ENCODE assay signal across 12 mouse cellular contexts in the genomic region with DNA sequence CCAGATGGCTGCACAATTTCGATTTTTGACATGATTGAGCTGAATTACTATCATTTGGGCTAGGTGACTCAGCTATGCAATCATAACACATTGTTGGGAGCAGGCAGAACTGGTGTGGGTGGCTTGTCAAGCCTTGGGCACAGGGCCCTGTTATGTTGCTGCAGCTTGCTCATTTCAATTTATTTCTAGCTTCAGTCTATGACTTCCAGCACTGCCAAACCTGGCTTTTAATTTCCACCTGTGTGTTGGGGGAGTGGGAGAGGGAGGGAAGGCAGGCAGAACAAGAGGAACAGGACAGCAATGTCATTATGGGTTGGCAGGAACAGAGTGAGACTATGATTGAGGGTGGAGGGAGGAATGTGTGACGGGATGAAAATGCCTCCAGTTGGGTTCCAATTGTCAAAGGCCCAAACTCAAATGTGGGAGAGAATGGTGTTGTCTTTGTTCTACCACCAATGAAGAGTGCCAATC.
A peak's percentile ranks its signal among the peaks of the same experiment; 100 is the strongest.
DNase-seq lines count a peak whose midpoint lies in the region.
"Had no signal": no experiment of that assay in that cellular context is flagged by ENCODE, and none has a peak within 500 bp of the region (broad histone marks: within the 10 kb centered on the region; RNA-seq: fewer than 3 reads in every experiment).

No protein-coding gene starts in this region.

- DNase-seq in adrenal gland, postnatal 14 days, result peak; percentile 10
- no peak for DNase-seq in adrenal gland, postnatal 4 days (ENCODE audit: low spot score in 2 of 2)
- DNase-seq in Muller cell, postnatal 12 days (ENCODE audit: inconsistent ontology term), result peak; percentile 90
- peak; percentile 82 for DNase-seq in layer of hippocampus, adult 11-12 months (ENCODE audit: low spot score)
- DNase-seq in left cerebral cortex, adult 9 months (ENCODE audit: low spot score in 2 of 2), result peak; percentile 76 to 80
- DNase-seq in kidney, postnatal 25 days, result no peak
- no peak for DNase-seq in lung, adult 18-20 months
- no peak for DNase-seq in thymus, postnatal 36 days
- DNase-seq: cerebellum, adult 8-10 months; gastrocnemius, adult 2 months; lung, embryonic 14.5 days; retina, postnatal 1 day had no signal

Comparison
In these comparisons a context has a peak if more than half of its experiments do, and no peak if none do; other contexts are left out.
1. DNase-seq: peak in adrenal gland, postnatal 14 days (single experiment), Muller cell, postnatal 12 days (single experiment), layer of hippocampus, adult 11-12 months (single experiment) and left cerebral cortex, adult 9 months (2 of 2); none in adrenal gland, postnatal 4 days (0 of 2), kidney, postnatal 25 days (0 of 2), lung, adult 18-20 months (0 of 2) and thymus, postnatal 36 days (0 of 2).